Mouse (Mus musculus) hindbrain, embryonic 16.5 days (tissue): ENCODE data around the gene Lrrc8b. TPM values are rescaled to one million over a fixed set of nuclear protein-coding genes. Genes with fewer than 3 reads are reported as not detected.

Experiments
- ATAC-seq: fragments of 200-750 bp; cut with Nextera tagmentation; 2 replicates; pipeline ENCODE4 v1.8.0; 2017; ENCODE audit warnings: moderate TSS enrichment, moderate library complexity
- H3K27ac ChIP-seq: fragments of 300-500 bp; sonication (generic); 2 replicates; pipeline ENCODE4 v1.5.1; 2014; ENCODE audit warnings: low read depth, mild to moderate bottlenecking, control low read depth, low read length, moderate library complexity
- H3K27me3 ChIP-seq: fragments of 300-500 bp; sonication (generic); replicated peaks from 2 replicates; pipeline ENCODE4 v1.6.1; 2014; ENCODE audit warnings: low read length; ENCODE audit not compliant: control insufficient read depth, insufficient read depth
- H3K36me3 ChIP-seq: fragments of 300-500 bp; sonication (generic); 2 replicates; pipeline ENCODE4 v1.6.1; 2014; ENCODE audit warnings: mild to moderate bottlenecking, low read length, moderate library complexity, mixed read lengths; ENCODE audit not compliant: control insufficient read depth, insufficient read depth
- H3K4me1 ChIP-seq: fragments of 300-500 bp; sonication (generic); 2 replicates; pipeline ENCODE4 v1.6.1; 2014; ENCODE audit warnings: low read depth, low read length; ENCODE audit not compliant: control insufficient read depth, insufficient read depth
- H3K4me2 ChIP-seq: fragments of 300-500 bp; sonication (generic); 2 replicates; pipeline ENCODE4 v1.6.1; 2014; ENCODE audit warnings: mild to moderate bottlenecking, low read length, control low read depth, moderate library complexity
- H3K4me3 ChIP-seq: fragments of 300-500 bp; sonication (generic); 2 replicates; pipeline ENCODE4 v1.5.1; 2014; ENCODE audit warnings: mild to moderate bottlenecking, low read length, control low read depth, moderate library complexity
- H3K9ac ChIP-seq: fragments of 300-500 bp; sonication (generic); 2 replicates; pipeline ENCODE4 v1.6.1; 2014; ENCODE audit warnings: low read depth, mild to moderate bottlenecking, control low read depth, low read length, moderate library complexity
- H3K9me3 ChIP-seq: fragments of 300-500 bp; sonication (generic); 2 replicates; pipeline ENCODE4 v1.6.1; 2014; ENCODE audit warnings: mild to moderate bottlenecking, low read length, moderate library complexity; ENCODE audit not compliant: control insufficient read depth
- WGBS: fragments of 180-500 bp; shearing (Covaris S2); extraction: QIAGEN DNeasy Blood & Tissue Kit; methylation state at CpG from one replicate; pipeline ENCODE4 v1.1.7; 2014; 5-methylcytosine and 5-hydroxymethylcytosine counted together
- polyA plus RNA-seq: library from polyadenylated mRNA; unstranded; fragments of >200 nt; fragmentation: Nextera tagmentation; extraction: Ambion mirVana; gene quantifications from 2 replicates; pipeline ENCODE4 v1.2.1, GENCODE M21; 2015

The Lrrc8b gene
- polyA plus RNA-seq, 1 experiment from 2014 or later: 11.2 TPM

DNA sequence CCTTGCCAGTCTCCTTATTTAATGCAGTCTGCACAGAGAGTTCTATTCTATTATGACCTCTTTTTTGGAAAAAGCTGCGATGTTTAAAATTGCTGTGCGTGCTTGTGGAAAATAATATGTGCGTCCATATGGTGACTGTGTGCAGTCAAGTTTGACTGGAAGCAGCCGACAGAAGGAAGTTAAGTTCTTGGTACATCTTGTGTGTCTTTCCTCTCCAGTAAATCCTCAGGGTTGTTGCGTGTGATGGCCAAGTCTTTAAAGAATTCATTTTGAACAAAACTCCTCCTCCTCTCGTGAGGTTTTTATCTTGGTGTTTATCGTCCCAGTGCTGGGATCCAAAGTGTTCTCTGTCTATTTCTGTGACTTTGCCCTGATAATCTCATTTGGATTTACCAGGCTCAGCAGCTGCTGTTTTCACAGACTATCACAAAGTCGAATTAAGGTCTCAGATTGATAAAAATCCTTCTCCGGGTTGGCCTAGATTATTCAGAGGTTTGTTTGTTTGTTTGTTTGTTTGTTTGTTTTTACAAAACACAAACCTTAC lies 25.5 kb downstream of the Lrrc8b start:
- H3K9me3 ChIP-seq: no peaks in the 10 kb centered on the region
- H3K4me2 ChIP-seq: no peak overlapping the region
- no peak overlapping the region for H3K27ac ChIP-seq
- H3K36me3 ChIP-seq: no peaks in the 10 kb centered on the region
- no peak overlapping the region for H3K9ac ChIP-seq
- WGBS: 69% methylated on average over 9 of the region's 9 CpGs
- H3K27me3 ChIP-seq: no peaks in the 10 kb centered on the region
- no peaks in the 10 kb centered on the region for H3K4me1 ChIP-seq
- H3K4me3 ChIP-seq: no peak overlapping the region
- no peak for ATAC-seq

DNA sequence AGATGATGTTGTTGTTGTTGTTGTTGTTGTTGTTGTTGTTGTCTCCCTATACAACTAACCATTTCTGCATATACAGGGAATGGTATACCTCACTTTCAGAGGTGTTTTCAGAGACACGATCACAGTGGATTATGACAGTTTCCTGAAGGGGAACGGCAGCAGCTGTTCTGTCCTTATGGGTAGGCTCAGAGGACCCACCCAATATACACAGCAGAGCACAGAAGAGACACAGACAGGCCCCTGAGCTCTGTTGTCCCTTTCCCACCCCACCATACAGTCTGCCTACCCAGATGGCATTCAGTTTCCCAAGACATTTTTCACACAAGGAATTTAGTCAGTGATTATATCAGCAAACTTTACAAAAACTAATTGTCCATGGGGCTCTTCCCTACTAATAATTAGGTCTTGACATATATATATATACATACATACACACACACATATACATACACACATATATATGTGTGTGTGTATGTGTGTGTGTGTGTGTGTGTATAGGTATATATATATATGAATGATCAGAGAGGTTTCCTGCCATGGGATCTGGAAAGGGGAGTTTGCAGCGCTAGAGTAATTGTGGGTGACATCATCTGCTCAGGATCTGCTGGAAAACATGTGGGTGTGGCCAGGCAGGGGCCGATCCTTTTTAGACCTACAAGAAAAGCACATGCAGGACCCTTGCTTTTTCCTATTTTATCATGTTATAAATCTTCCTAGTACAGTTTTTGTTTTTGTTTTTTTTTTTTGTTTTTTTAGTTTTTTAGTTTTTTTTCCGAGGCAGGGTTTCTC lies 26.8 kb downstream of the Lrrc8b start:
- H3K4me1 ChIP-seq: no peaks in the 10 kb centered on the region
- no peaks in the 10 kb centered on the region for H3K27me3 ChIP-seq
- no peak overlapping the region for H3K27ac ChIP-seq
- H3K9me3 ChIP-seq: no peaks in the 10 kb centered on the region
- ATAC-seq: no peak
- no peak overlapping the region for H3K9ac ChIP-seq
- H3K4me2 ChIP-seq: no peak overlapping the region
- WGBS: 85% methylated on average over 5 of the region's 5 CpGs
- H3K36me3 ChIP-seq: no peaks in the 10 kb centered on the region
- H3K4me3 ChIP-seq: no peak overlapping the region

DNA sequence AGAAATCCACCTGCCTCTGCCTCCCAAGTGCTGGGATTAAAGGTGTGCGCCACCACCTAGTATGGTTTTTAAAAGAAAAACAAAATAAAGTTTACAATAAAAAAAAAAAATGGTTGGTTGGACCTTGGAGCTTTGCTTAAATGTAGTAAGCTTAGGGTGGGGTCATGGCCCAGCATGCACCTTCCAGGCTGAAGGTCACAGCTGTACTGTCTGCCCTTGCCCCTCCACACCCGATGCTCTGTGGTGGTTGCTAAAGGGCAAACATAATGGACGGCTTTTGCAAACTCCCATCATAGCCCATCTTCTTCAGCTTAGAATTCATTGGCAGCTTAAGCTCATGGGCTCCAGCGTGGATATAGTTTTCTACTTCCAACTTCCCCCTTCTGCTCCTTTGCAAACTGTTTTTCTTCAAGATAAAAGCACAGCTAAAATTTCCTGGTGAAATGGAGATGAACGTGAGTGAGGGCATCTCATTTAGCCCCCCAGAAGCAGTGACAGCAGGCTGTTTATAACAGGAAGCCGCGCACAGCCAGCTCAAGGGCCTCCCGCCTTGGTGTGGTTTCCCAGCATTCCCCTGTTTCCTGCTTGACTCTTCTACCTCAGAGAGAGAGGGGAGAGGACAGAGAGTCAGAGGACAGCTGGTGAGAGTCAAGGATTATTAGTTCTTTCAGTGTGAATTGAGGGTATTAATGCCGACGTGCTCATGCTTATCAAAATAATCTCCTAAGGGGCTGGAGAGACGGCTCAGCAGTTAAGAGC lies 27.7 kb downstream of the Lrrc8b start:
- Histone ChIP-seq H3K4me2 (no peak overlapping the region), H3K9me3 (no peaks in the 10 kb centered on the region), H3K4me1 (no peaks in the 10 kb centered on the region), H3K4me3 (no peak overlapping the region), H3K36me3 (no peaks in the 10 kb centered on the region), H3K27me3 (no peaks in the 10 kb centered on the region), H3K27ac (no peak overlapping the region), H3K9ac (no peak overlapping the region)
- WGBS: 69% methylated on average over 11 of the region's 11 CpGs
- ATAC-seq: no peak

DNA sequence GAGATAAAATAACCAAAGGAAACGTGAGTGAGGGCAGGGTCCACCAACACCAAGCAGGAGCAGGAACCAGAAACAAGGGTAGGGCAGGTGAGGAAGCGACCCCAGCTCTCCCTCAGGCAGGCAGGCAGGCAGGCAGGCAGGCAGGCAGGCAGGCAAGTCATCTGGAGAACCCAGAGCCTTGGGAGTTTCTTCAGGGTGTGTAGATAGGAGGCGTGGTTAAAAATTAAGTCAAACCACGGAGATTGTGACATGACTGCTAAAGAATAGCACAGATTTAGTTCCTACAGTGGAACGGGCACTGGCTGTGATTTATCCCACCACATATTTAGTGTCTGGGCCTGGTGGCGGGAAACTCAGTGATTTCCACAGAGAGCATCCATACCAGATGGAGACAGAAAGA lies 30.1 kb downstream of the Lrrc8b start:
- no peak overlapping the region for H3K27ac ChIP-seq
- WGBS: 74% methylated on average over 6 of the region's 6 CpGs

DNA sequence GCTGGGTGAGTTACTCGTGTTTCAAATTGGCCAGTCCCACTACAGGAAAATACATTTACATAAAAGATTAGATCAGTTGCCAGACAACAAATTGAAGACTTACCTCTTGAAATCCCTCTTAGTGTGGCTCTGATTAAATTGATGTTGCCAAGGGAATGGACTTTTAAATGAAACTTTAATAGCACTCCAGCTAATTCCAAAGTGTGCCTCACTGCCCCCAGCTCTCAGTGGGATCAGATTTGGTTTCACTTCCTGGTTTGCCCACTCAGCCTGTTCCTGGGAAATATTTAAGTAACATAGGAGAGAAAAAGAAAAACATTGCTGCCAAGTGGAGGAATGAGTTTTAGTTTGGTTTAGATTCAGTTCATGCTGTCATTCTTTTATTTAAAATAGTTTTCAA lies 38.5 kb downstream of the Lrrc8b start:
- no peak overlapping the region for H3K9ac ChIP-seq
- H3K9me3 ChIP-seq: no peaks in the 10 kb centered on the region
- H3K27me3 ChIP-seq: no peaks in the 10 kb centered on the region
- H3K4me2 ChIP-seq: no peak overlapping the region
- no peaks in the 10 kb centered on the region for H3K36me3 ChIP-seq
- 30% methylated on average over 1 of the region's 1 CpGs for WGBS
- ATAC-seq: no peak
- no peak overlapping the region for H3K4me3 ChIP-seq
- peaks cover 2% of the 10 kb centered on the region; the same call in 1 of the 2 replicates for H3K4me1 ChIP-seq
- H3K27ac ChIP-seq: no peak overlapping the region

More for the DNA sequence above, 30.1 kb downstream of the Lrrc8b start:
- Histone ChIP-seq H3K4me2 (no peak overlapping the region), H3K4me1 (no peaks in the 10 kb centered on the region), H3K9ac (no peak overlapping the region), H3K4me3 (no peak overlapping the region), H3K27me3 (no peaks in the 10 kb centered on the region), H3K9me3 (no peaks in the 10 kb centered on the region), H3K36me3 (no peaks in the 10 kb centered on the region)
- no peak for ATAC-seq

GRCm38 (mm10) chr5:105459077-105459476 lies 43.5 kb downstream of the Lrrc8b start:
- WGBS: 69% methylated on average over 6 of the region's 6 CpGs
- H3K27me3 ChIP-seq: no peaks in the 10 kb centered on the region
- ATAC-seq: no peak
- no peak overlapping the region for H3K9ac ChIP-seq
- no peak overlapping the region for H3K4me3 ChIP-seq
- no peaks in the 10 kb centered on the region for H3K36me3 ChIP-seq
- H3K9me3 ChIP-seq: no peaks in the 10 kb centered on the region
- H3K4me2 ChIP-seq: no peak overlapping the region
- H3K27ac ChIP-seq: no peak overlapping the region
- H3K4me1 ChIP-seq: no peaks in the 10 kb centered on the region

- no peaks in the 10 kb centered on the region for H3K27me3 ChIP-seq
- H3K4me1 ChIP-seq: no peaks in the 10 kb centered on the region
- no peaks in the 10 kb centered on the region for H3K9me3 ChIP-seq
- 94% methylated on average over 5 of the region's 5 CpGs for WGBS
- H3K36me3 ChIP-seq: no peaks in the 10 kb centered on the region
- no peak overlapping the region for H3K4me3 ChIP-seq
- ATAC-seq: no peak
- no peak overlapping the region for H3K27ac ChIP-seq
- H3K4me2 ChIP-seq: no peak overlapping the region
- H3K9ac ChIP-seq: no peak overlapping the region
These were observed 45.0 kb downstream of the Lrrc8b start for GRCm38 (mm10) chr5:105460551-105460950.

GRCm38 (mm10) chr5:105461076-105461475 lies 45.5 kb downstream of the Lrrc8b start:
- Histone ChIP-seq H3K4me2 (no peak overlapping the region), H3K36me3 (no peaks in the 10 kb centered on the region), H3K27me3 (no peaks in the 10 kb centered on the region), H3K9ac (no peak overlapping the region), H3K4me1 (no peaks in the 10 kb centered on the region), H3K27ac (no peak overlapping the region), H3K4me3 (no peak overlapping the region), H3K9me3 (no peaks in the 10 kb centered on the region)
- 94% methylated on average over 1 of the region's 1 CpGs for WGBS
- no peak for ATAC-seq

DNA sequence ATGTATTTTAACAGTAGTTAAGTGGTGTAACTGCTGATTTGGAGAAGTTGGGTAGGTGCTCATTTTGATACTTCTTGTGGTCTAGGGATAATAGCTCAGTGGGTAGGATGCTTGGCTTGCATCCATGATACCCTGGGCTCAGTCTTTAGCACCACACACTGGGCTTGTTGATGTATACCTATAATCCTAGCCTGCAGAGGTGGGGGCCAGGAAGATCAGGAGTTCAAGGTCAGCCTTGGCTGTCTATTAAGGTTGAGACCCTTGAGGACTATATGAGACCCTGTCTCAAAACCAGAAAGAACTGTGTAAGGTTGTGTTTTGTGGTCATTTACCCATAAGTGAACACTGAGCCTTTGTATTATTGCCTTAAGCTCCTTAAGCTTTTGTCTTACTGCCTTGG lies 49.1 kb downstream of the Lrrc8b start:
- ATAC-seq: no peak
- Histone ChIP-seq H3K27me3 (no peaks in the 10 kb centered on the region), H3K4me2 (no peak overlapping the region), H3K9me3 (no peaks in the 10 kb centered on the region), H3K4me1 (no peaks in the 10 kb centered on the region), H3K36me3 (no peaks in the 10 kb centered on the region), H3K4me3 (no peak overlapping the region), H3K27ac (no peak overlapping the region), H3K9ac (no peak overlapping the region)
